Mouse (Mus musculus) MEL (cell line): ENCODE results near the gene Nckipsd. TPM values are rescaled to one million over a fixed set of nuclear protein-coding genes. Genes with fewer than 3 reads are reported as not detected.

ENCODE experiments used
- DNase-seq: peaks from one replicate; pipeline ENCODE4 v3.0.0; 2011; ENCODE audit warnings: low read depth, low spot score
- H3K27ac ChIP-seq: 2 replicates; pipeline ENCODE4 v1.5.1; 2012; ENCODE audit warnings: low read depth, mild to moderate bottlenecking, control low read depth, low read length, moderate library complexity; ENCODE audit not compliant: control insufficient read depth
- H3K27me3 ChIP-seq, 2 experiments: fragments of 150-350 bp in 1 of 2; sonication (generic) in 1 of 2; 2 replicates each; pipeline ENCODE4 v1.6.1; 2012; ENCODE audit warnings: low read length in 2 of 2, mild to moderate bottlenecking in 2 of 2, improper control_type of control experiment in 1 of 2, moderate library complexity in 1 of 2; ENCODE audit not compliant: insufficient read depth in 2 of 2, control insufficient read depth in 1 of 2
- H3K36me3 ChIP-seq, 2 experiments: 2 replicates each; pipeline ENCODE4 v1.6.1; 2012 to 2014; ENCODE audit warnings: low read length in 2 of 2, improper control_type of control experiment in 1 of 2, inconsistent platforms in 1 of 2, mild to moderate bottlenecking in 1 of 2; ENCODE audit not compliant: insufficient read depth in 2 of 2, control insufficient read depth in 1 of 2
- H3K4me1 ChIP-seq, 2 experiments: fragments of 150-350 bp in 1 of 2; sonication (generic) in 1 of 2; 2 replicates each; pipeline ENCODE4 v1.6.1; 2012; ENCODE audit warnings: low read length in 2 of 2, improper control_type of control experiment in 1 of 2, mild to moderate bottlenecking in 1 of 2; ENCODE audit not compliant: insufficient read depth in 2 of 2, control insufficient read depth in 1 of 2
- H3K4me3 ChIP-seq, 2 experiments: fragments of 150-350 bp in 1 of 2; sonication (generic) in 1 of 2; 2 replicates each; pipeline ENCODE4 v1.5.1; 2012; ENCODE audit warnings: low read depth in 2 of 2, low read length in 2 of 2, mild to moderate bottlenecking in 2 of 2, moderate library complexity in 2 of 2, control low read depth in 1 of 2, improper control_type of control experiment in 1 of 2; ENCODE audit not compliant: control insufficient read depth in 1 of 2, insufficient read depth in 1 of 2
- H3K79me2 ChIP-seq: 2 replicates; pipeline ENCODE4 v1.6.1; 2012; ENCODE audit warnings: mild to moderate bottlenecking, low read length, moderate library complexity; ENCODE audit not compliant: control insufficient read depth, poor library complexity, insufficient read depth
- H3K9ac ChIP-seq: 2 replicates; pipeline ENCODE4 v1.6.1; 2012; ENCODE audit warnings: low read depth, mild to moderate bottlenecking, control low read depth, low read length, moderate library complexity; ENCODE audit not compliant: control insufficient read depth, poor library complexity, severe bottlenecking
- H3K9me3 ChIP-seq: fragments of 150-350 bp; sonication (generic); replicated peaks from 2 replicates; pipeline ENCODE4 v1.6.1; 2012; ENCODE audit warnings: mild to moderate bottlenecking, low read length, improper control_type of control experiment, moderate library complexity; ENCODE audit not compliant: insufficient read depth
- CHD1 ChIP-seq: IDR thresholded peaks from 2 replicates; pipeline ENCODE4 v1.6.1; 2012; ENCODE audit warnings: low read depth, mild to moderate bottlenecking, inconsistent platforms, low read length, improper control_type of control experiment
- CHD2 ChIP-seq: IDR thresholded peaks from 2 replicates; pipeline ENCODE4 v1.6.1; 2011; ENCODE audit warnings: low read length, improper control_type of control experiment
- CTCF ChIP-seq, 3 experiments: IDR thresholded peaks in 2 of 3; conservative IDR thresholded peaks in 1 of 3; 2 replicates each; pipeline ENCODE4 v1.5.1; 2011 to 2012; ENCODE audit warnings: low read length in 3 of 3, low read depth in 2 of 3, mild to moderate bottlenecking in 2 of 3, improper control_type of control experiment in 1 of 3, inconsistent platforms in 1 of 3, mixed read lengths in 1 of 3, moderate library complexity in 1 of 3; ENCODE audit not compliant: control insufficient read depth in 1 of 3, insufficient read depth in 1 of 3, poor library complexity in 1 of 3, severe bottlenecking in 1 of 3
- E2F4 ChIP-seq: IDR thresholded peaks from 2 replicates; pipeline ENCODE4 v1.6.1; 2011; ENCODE audit warnings: low read depth, low read length, improper control_type of control experiment, borderline replicate concordance
- EP300 ChIP-seq, 2 experiments: IDR thresholded peaks; 2 replicates each; pipeline ENCODE4 v1.6.1; 2011; ENCODE audit warnings: improper control_type of control experiment in 2 of 2, low read length in 2 of 2, low read depth in 1 of 2, mild to moderate bottlenecking in 1 of 2
- ETS1 ChIP-seq: IDR thresholded peaks from 2 replicates; pipeline ENCODE4 v1.6.1; 2012; ENCODE audit warnings: low read depth, mild to moderate bottlenecking, inconsistent platforms, low read length, improper control_type of control experiment, moderate library complexity
- GABPA ChIP-seq: IDR thresholded peaks from 2 replicates; pipeline ENCODE4 v1.6.1; 2012; ENCODE audit warnings: low read depth, mild to moderate bottlenecking, inconsistent platforms, low read length, improper control_type of control experiment, moderate library complexity
- GATA1 ChIP-seq: IDR thresholded peaks from 2 replicates; pipeline ENCODE4 v1.6.1; 2011; ENCODE audit warnings: low read depth, low read length, improper control_type of control experiment
- JUND ChIP-seq: IDR thresholded peaks from 2 replicates; pipeline ENCODE4 v1.6.1; 2011; ENCODE audit warnings: low read depth, mild to moderate bottlenecking, improper control_type of control experiment, low read length
- KAT2A ChIP-seq: conservative IDR thresholded peaks from 2 replicates; pipeline ENCODE4 v1.6.1; 2012; ENCODE audit warnings: low read depth, low read length, improper control_type of control experiment, inconsistent platforms
- MAFK ChIP-seq: IDR thresholded peaks from 2 replicates; pipeline ENCODE4 v1.6.1; 2011; ENCODE audit warnings: low read depth, mild to moderate bottlenecking, low read length, improper control_type of control experiment, borderline replicate concordance
- MAX ChIP-seq: IDR thresholded peaks from 2 replicates; pipeline ENCODE4 v1.6.1; 2011; ENCODE audit warnings: low read length, improper control_type of control experiment
- MAZ ChIP-seq: IDR thresholded peaks from 2 replicates; pipeline ENCODE4 v1.6.1; 2012; ENCODE audit warnings: low read depth, mild to moderate bottlenecking, inconsistent platforms, low read length, improper control_type of control experiment
- MEF2A ChIP-seq: IDR thresholded peaks from 2 replicates; pipeline ENCODE4 v1.6.1; 2014; ENCODE audit warnings: low read depth, mild to moderate bottlenecking, inconsistent platforms, low read length, improper control_type of control experiment; ENCODE audit not compliant: poor library complexity, insufficient replicate concordance, severe bottlenecking; ENCODE audit errors: extremely low read depth
- MXI1 ChIP-seq: IDR thresholded peaks from 2 replicates; pipeline ENCODE4 v1.6.1; 2011; ENCODE audit warnings: mild to moderate bottlenecking, low read depth, low read length, improper control_type of control experiment
- MYC ChIP-seq: IDR thresholded peaks from 2 replicates; pipeline ENCODE4 v1.6.1; 2011; ENCODE audit warnings: low read depth, mild to moderate bottlenecking, low read length, improper control_type of control experiment, moderate library complexity
- NELFE ChIP-seq: IDR thresholded peaks from 2 replicates; pipeline ENCODE4 v1.6.1; 2011; ENCODE audit warnings: low read depth, low read length, improper control_type of control experiment
- NRF1 ChIP-seq: IDR thresholded peaks from 2 replicates; pipeline ENCODE4 v1.6.1; 2014; ENCODE audit warnings: low read depth, mild to moderate bottlenecking, inconsistent platforms, low read length, improper control_type of control experiment, moderate library complexity; ENCODE audit not compliant: poor library complexity, insufficient read depth, severe bottlenecking
- POLR2AphosphoS2 ChIP-seq: IDR thresholded peaks from 2 replicates; pipeline ENCODE4 v1.6.1; 2011; ENCODE audit warnings: low read length, improper control_type of control experiment
- POLR2AphosphoS5 ChIP-seq: IDR thresholded peaks from 2 replicates; pipeline ENCODE4 v1.6.1; 2012; ENCODE audit warnings: low read depth, borderline replicate concordance, mild to moderate bottlenecking, inconsistent platforms, low read length, moderate library complexity, mixed read lengths
- TAL1 ChIP-seq: IDR thresholded peaks from 2 replicates; pipeline ENCODE4 v1.6.1; 2012; ENCODE audit warnings: mild to moderate bottlenecking, inconsistent platforms, low read length, moderate library complexity, mixed read lengths
- TBP ChIP-seq: IDR thresholded peaks from 2 replicates; pipeline ENCODE4 v1.8.0; 2011; ENCODE audit warnings: low read depth, low read length, improper control_type of control experiment
- UBTF ChIP-seq: IDR thresholded peaks from 2 replicates; pipeline ENCODE4 v1.6.1; 2012; ENCODE audit warnings: low read depth, mild to moderate bottlenecking, inconsistent platforms, low read length, improper control_type of control experiment, moderate library complexity, borderline replicate concordance; ENCODE audit not compliant: insufficient read depth
- ZKSCAN1 ChIP-seq: IDR thresholded peaks from 2 replicates; pipeline ENCODE4 v1.6.1; 2012; ENCODE audit warnings: low read depth, mild to moderate bottlenecking, inconsistent platforms, low read length, improper control_type of control experiment, moderate library complexity
- ZMIZ1 ChIP-seq: IDR thresholded peaks from 2 replicates; pipeline ENCODE4 v1.6.1; 2012; ENCODE audit warnings: low read depth, mild to moderate bottlenecking, inconsistent platforms, low read length, improper control_type of control experiment, moderate library complexity
- polyA plus RNA-seq, 2 experiments: library from polyadenylated mRNA; stranded (reverse) in 1 of 2; unstranded in 1 of 2; fragments of >175 nt in 1 of 2; fragments of >200 nt in 1 of 2; gene quantifications; 2 replicates each; pipeline versions ENCODE4 v1.2.1 to v1.2.4; 2012; ENCODE audit warnings: low replicate concordance in 2 of 2, low read depth in 1 of 2; ENCODE audit not compliant: insufficient read length in 2 of 2, insufficient read depth in 1 of 2, missing spikeins in 1 of 2
- total RNA-seq: library from RNA; depleted of rRNA; stranded (reverse); fragments of 300-350 nt; gene quantifications from 2 replicates; pipeline ENCODE4 v1.2.3, GENCODE M21; 2012

The Nckipsd gene
- total and polyA plus RNA-seq, 3 experiments = 6.6 to 10.3 TPM; not detected in 1

- H3K27me3 ChIP-seq = no peaks in the 10 kb centered on the region
- DNase-seq = no peak
- peaks cover 4 to 5% of the 10 kb centered on the region in 2 experiments for H3K4me1 ChIP-seq
- H3K36me3 ChIP-seq = peaks cover 10 to 11% of the 10 kb centered on the region in 2 experiments
- no peak for TF ChIP-seq NRF1
- TF ChIP-seq TBP = no peak
- TF ChIP-seq MAZ = no peak
- no peak for TF ChIP-seq MYC
- TF ChIP-seq GABPA = no peak
- TF ChIP-seq E2F4 = no peak
- no peak for TF ChIP-seq ZKSCAN1
- no peak for TF ChIP-seq MEF2A
- TF ChIP-seq MAFK = no peak
- no peak for TF ChIP-seq MXI1
- no peak for TF ChIP-seq POLR2AphosphoS5
- no peak for TF ChIP-seq CTCF (IDR thresholded peaks at IDR 0.05 in 2 of 3, conservative IDR thresholded peaks at IDR 0.05 in 1 of 3; ENCODE audit: control insufficient read depth in 1 of 3, insufficient read depth in 1 of 3, low read depth in 2 of 3, low read length in 3 of 3, poor library complexity in 1 of 3, severe bottlenecking in 1 of 3)
- no peak for TF ChIP-seq MAX
- TF ChIP-seq NELFE = no peak
- TF ChIP-seq ETS1 = no peak
- no peak for TF ChIP-seq UBTF
- no peak for TF ChIP-seq CHD2
- no peak for TF ChIP-seq EP300 (IDR thresholded peaks at IDR 0.05; ENCODE audit: low read depth in 1 of 2, low read length in 2 of 2)
- H3K27ac ChIP-seq = no peak overlapping the region
- no peak overlapping the region for H3K4me3 ChIP-seq
- no peaks in the 10 kb centered on the region for H3K9me3 ChIP-seq
- H3K9ac ChIP-seq = no peak overlapping the region
- H3K79me2 ChIP-seq = peaks cover 23% of the 10 kb centered on the region
Measured at GRCm38 (mm10) chr9:108797477-108797876, 10.7 kb upstream of the Nckipsd start.

GRCm38 (mm10) chr9:108798508-108799075 lies 9.6 kb upstream of the Nckipsd start:
- peaks cover 0 to 3% of the 10 kb centered on the region in 2 experiments; a peak in 3 of 4 replicates for H3K4me1 ChIP-seq
- no peak overlapping the region for H3K4me3 ChIP-seq
- peaks cover 8 to 13% of the 10 kb centered on the region in 2 experiments; a peak in 3 of 4 replicates for H3K36me3 ChIP-seq
- peaks cover 16% of the 10 kb centered on the region for H3K79me2 ChIP-seq
- H3K9me3 ChIP-seq = no peaks in the 10 kb centered on the region
- no peak overlapping the region for H3K9ac ChIP-seq
- no peak for DNase-seq
- TF ChIP-seq CHD2 (no peak), ZMIZ1 (no peak), MEF2A (no peak), TAL1 (no peak), GATA1 (no peak), JUND (no peak), ZKSCAN1 (no peak), MYC (no peak), POLR2AphosphoS2 (no peak), KAT2A (no peak), CHD1 (no peak), EP300 (IDR thresholded peaks at IDR 0.05; ENCODE audit: low read depth in 1 of 2, low read length in 2 of 2) (no peak), NELFE (no peak)
- TF ChIP-seq, all 39 proteins: peak for 0
- Histone ChIP-seq H3K27me3 (no peaks in the 10 kb centered on the region), H3K27ac (no peak overlapping the region)
